Mouse (Mus musculus): ENCODE measurements around the gene Rpa2. TPM values are rescaled to one million over a fixed set of nuclear protein-coding genes. Genes with fewer than 3 reads are reported as not detected.
A peak's percentile ranks its signal among the peaks of the same experiment; 100 is the strongest.

Gene Rpa2
- polyA plus RNA-seq, 1 experiment from 2014 or later = 80.2 TPM

GRCm38 (mm10) chr4:132805146-132805545 lies 37.0 kb downstream of the Rpa2 start:
- H3K9me3 ChIP-seq = peaks cover 1% of the 10 kb centered on the region; the same call in 1 of the 2 replicates
- H3K4me3 ChIP-seq = no peak overlapping the region
- no peak for ATAC-seq (ENCODE audit: extremely low read depth, insufficient number of reproducible peaks, low FRiP score, low TSS enrichment)
- H3K4me1 ChIP-seq = peaks cover 24% of the 10 kb centered on the region
- no peak overlapping the region for H3K27ac ChIP-seq (replicated peaks)
- H3K9ac ChIP-seq = no peak overlapping the region
- H3K36me3 ChIP-seq = no peaks in the 10 kb centered on the region
- 76% methylated on average over 5 of the region's 5 CpGs for WGBS
- H3K27me3 ChIP-seq (replicated peaks) = no peaks in the 10 kb centered on the region
- no peak overlapping the region for H3K4me2 ChIP-seq

- H3K27me3 ChIP-seq (replicated peaks) = no peaks in the 10 kb centered on the region
- peaks cover 24% of the 10 kb centered on the region for H3K4me1 ChIP-seq
- ATAC-seq (ENCODE audit: extremely low read depth, insufficient number of reproducible peaks, low FRiP score, low TSS enrichment) = no peak
- WGBS = 59% methylated on average over 12 of the region's 12 CpGs
- peaks cover 7% of the 10 kb centered on the region for H3K9me3 ChIP-seq
- no peak overlapping the region for H3K4me3 ChIP-seq
- H3K9ac ChIP-seq = no peak overlapping the region
- no peak overlapping the region for H3K4me2 ChIP-seq
- H3K36me3 ChIP-seq = no peaks in the 10 kb centered on the region
- no peak overlapping the region; the same call in 1 of the 2 replicates for H3K27ac ChIP-seq (replicated peaks)
Measured at GRCm38 (mm10) chr4:132805599-132806197, 37.6 kb downstream of the Rpa2 start.

- H3K27ac ChIP-seq (replicated peaks) = no peak overlapping the region
- WGBS = 85% methylated on average over 7 of the region's 7 CpGs
Measured at GRCm38 (mm10) chr4:132806620-132807191, 38.6 kb downstream of the Rpa2 start.

GRCm38 (mm10) chr4:132807771-132808641 lies 39.9 kb downstream of the Rpa2 start:
- Histone ChIP-seq H3K4me3 (no peak overlapping the region), H3K27me3 (replicated peaks) (no peaks in the 10 kb centered on the region), H3K27ac (replicated peaks) (peak overlapping the region; percentile 58), H3K9me3 (peaks cover 15% of the 10 kb centered on the region), H3K4me2 (peak overlapping the region; percentile 8; the same call in 1 of the 2 replicates), H3K4me1 (peaks cover 24% of the 10 kb centered on the region), H3K9ac (0 out of 2 replicates have a peak overlapping the region, but pooled peaks have one; percentile 29), H3K36me3 (no peaks in the 10 kb centered on the region)
- WGBS = 55% methylated on average over 5 of the region's 5 CpGs
- ATAC-seq (ENCODE audit: extremely low read depth, insufficient number of reproducible peaks, low FRiP score, low TSS enrichment) = no peak; the same call in 1 of the 2 replicates

More at GRCm38 (mm10) chr4:132806620-132807191, 38.6 kb downstream of the Rpa2 start:
- Histone ChIP-seq H3K27me3 (replicated peaks) (no peaks in the 10 kb centered on the region), H3K9me3 (peaks cover 15% of the 10 kb centered on the region), H3K9ac (no peak overlapping the region), H3K4me2 (no peak overlapping the region), H3K4me1 (peaks cover 24% of the 10 kb centered on the region), H3K36me3 (no peaks in the 10 kb centered on the region), H3K4me3 (no peak overlapping the region)
- no peak for ATAC-seq (ENCODE audit: extremely low read depth, insufficient number of reproducible peaks, low FRiP score, low TSS enrichment)

- peaks cover 24% of the 10 kb centered on the region for H3K4me1 ChIP-seq
- no peak overlapping the region for H3K9ac ChIP-seq
- no peaks in the 10 kb centered on the region for H3K36me3 ChIP-seq
- ATAC-seq (ENCODE audit: extremely low read depth, insufficient number of reproducible peaks, low FRiP score, low TSS enrichment) = no peak
- peaks cover 15% of the 10 kb centered on the region for H3K9me3 ChIP-seq
- H3K4me3 ChIP-seq = no peak overlapping the region
- H3K27ac ChIP-seq (replicated peaks) = no peak overlapping the region
- no peak overlapping the region for H3K4me2 ChIP-seq
- no peaks in the 10 kb centered on the region for H3K27me3 ChIP-seq (replicated peaks)
- 83% methylated on average over 5 of the region's 5 CpGs for WGBS
Measured at GRCm38 (mm10) chr4:132809621-132810020, 41.5 kb downstream of the Rpa2 start.

- no peak for ATAC-seq (ENCODE audit: extremely low read depth, insufficient number of reproducible peaks, low FRiP score, low TSS enrichment)
Measured at GRCm38 (mm10) chr4:132816404-132816803, 48.3 kb downstream of the Rpa2 start.

GRCm38 (mm10) chr4:132816855-132817254 lies 48.7 kb downstream of the Rpa2 start:
- ATAC-seq (ENCODE audit: extremely low read depth, insufficient number of reproducible peaks, low FRiP score, low TSS enrichment) = no peak
- no peaks in the 10 kb centered on the region for H3K4me1 ChIP-seq
- H3K27ac ChIP-seq (replicated peaks) = no peak overlapping the region
- H3K27me3 ChIP-seq (replicated peaks) = no peaks in the 10 kb centered on the region
- no peaks in the 10 kb centered on the region for H3K36me3 ChIP-seq
- H3K4me3 ChIP-seq = no peak overlapping the region
- peaks cover 21% of the 10 kb centered on the region; the same call in 1 of the 2 replicates for H3K9me3 ChIP-seq
- 51% methylated on average over 2 of the region's 2 CpGs for WGBS
- H3K9ac ChIP-seq = no peak overlapping the region
- no peak overlapping the region for H3K4me2 ChIP-seq

More at GRCm38 (mm10) chr4:132816404-132816803, 48.3 kb downstream of the Rpa2 start:
- no peaks in the 10 kb centered on the region for H3K4me1 ChIP-seq
- no peak overlapping the region for H3K27ac ChIP-seq (replicated peaks)
- no peaks in the 10 kb centered on the region for H3K36me3 ChIP-seq
- peaks cover 24% of the 10 kb centered on the region for H3K9me3 ChIP-seq
- WGBS = 74% methylated on average over 7 of the region's 7 CpGs
- H3K27me3 ChIP-seq (replicated peaks) = no peaks in the 10 kb centered on the region
- no peak overlapping the region for H3K4me2 ChIP-seq
- no peak overlapping the region for H3K4me3 ChIP-seq
- no peak overlapping the region for H3K9ac ChIP-seq

GRCm38 (mm10) chr4:132818442-132818841 lies 50.3 kb downstream of the Rpa2 start:
- Histone ChIP-seq H3K4me3 (no peak overlapping the region), H3K4me2 (no peak overlapping the region), H3K4me1 (no peaks in the 10 kb centered on the region), H3K9ac (no peak overlapping the region), H3K27ac (replicated peaks) (no peak overlapping the region), H3K36me3 (no peaks in the 10 kb centered on the region), H3K9me3 (peaks cover 21% of the 10 kb centered on the region; the same call in 1 of the 2 replicates), H3K27me3 (replicated peaks) (no peaks in the 10 kb centered on the region)
- ATAC-seq (ENCODE audit: extremely low read depth, insufficient number of reproducible peaks, low FRiP score, low TSS enrichment) = no peak
- WGBS = 46% methylated on average over 2 of the region's 2 CpGs

GRCm38 (mm10) chr4:132823614-132824366 lies 55.7 kb downstream of the Rpa2 start:
- WGBS = 64% methylated on average over 8 of the region's 8 CpGs
- no peak overlapping the region for H3K4me2 ChIP-seq
- H3K27me3 ChIP-seq (replicated peaks) = no peaks in the 10 kb centered on the region
- peaks cover 21% of the 10 kb centered on the region; the same call in 1 of the 2 replicates for H3K9me3 ChIP-seq
- no peak for ATAC-seq (ENCODE audit: extremely low read depth, insufficient number of reproducible peaks, low FRiP score, low TSS enrichment)
- peaks cover 41% of the 10 kb centered on the region for H3K36me3 ChIP-seq
- no peak overlapping the region for H3K27ac ChIP-seq (replicated peaks)
- H3K4me3 ChIP-seq = no peak overlapping the region
- no peaks in the 10 kb centered on the region for H3K4me1 ChIP-seq
- H3K9ac ChIP-seq = no peak overlapping the region
